Mouse (Mus musculus) thymus, postnatal 10 days (tissue): Measurements from ENCODE around the gene Adam19.

Experiments
- DNase-seq, 2 experiments: peaks; one replicate each; pipeline ENCODE4 v3.0.0; 2021; ENCODE audit warnings: low spot score in 2 of 2

Adam19 gene

DNA sequence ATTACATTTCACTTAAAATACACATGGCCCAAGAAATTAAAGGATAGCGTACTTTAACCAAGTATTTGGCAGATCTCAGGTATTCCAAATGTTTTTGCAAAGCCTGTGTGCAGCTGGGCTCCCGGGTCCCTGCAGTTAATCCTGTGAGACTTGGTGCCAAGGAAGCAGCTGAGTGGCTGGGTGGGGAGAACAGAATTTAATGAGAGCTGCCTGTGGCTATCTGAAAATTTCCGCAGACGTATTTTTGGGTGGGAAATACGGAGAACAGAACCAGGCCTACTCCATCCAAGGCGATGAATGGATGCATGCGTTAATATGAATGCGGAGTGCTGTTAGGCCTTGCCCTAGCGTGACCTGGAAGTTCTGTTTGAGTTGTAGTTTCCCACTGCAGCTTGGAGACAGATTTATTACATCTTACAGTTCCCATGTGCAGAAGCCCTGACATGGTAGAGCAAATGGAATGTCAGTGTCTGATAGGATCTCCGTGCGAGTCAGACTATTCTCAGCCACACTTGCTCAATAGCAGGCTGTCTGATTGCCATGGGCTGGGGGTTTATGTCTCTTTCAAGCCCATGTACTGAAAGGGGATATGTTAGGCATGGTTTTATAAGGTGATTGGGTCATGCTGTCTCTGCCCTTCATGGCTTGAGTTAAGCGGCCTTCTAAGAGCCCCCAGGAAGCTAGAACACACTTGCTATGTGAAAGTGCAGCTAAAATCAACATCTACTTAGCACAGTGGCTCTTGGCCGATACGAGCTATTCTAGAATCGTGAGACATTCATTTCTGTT, 17.5 kb downstream of the Adam19 start:
- DNase-seq: no peak

DNA sequence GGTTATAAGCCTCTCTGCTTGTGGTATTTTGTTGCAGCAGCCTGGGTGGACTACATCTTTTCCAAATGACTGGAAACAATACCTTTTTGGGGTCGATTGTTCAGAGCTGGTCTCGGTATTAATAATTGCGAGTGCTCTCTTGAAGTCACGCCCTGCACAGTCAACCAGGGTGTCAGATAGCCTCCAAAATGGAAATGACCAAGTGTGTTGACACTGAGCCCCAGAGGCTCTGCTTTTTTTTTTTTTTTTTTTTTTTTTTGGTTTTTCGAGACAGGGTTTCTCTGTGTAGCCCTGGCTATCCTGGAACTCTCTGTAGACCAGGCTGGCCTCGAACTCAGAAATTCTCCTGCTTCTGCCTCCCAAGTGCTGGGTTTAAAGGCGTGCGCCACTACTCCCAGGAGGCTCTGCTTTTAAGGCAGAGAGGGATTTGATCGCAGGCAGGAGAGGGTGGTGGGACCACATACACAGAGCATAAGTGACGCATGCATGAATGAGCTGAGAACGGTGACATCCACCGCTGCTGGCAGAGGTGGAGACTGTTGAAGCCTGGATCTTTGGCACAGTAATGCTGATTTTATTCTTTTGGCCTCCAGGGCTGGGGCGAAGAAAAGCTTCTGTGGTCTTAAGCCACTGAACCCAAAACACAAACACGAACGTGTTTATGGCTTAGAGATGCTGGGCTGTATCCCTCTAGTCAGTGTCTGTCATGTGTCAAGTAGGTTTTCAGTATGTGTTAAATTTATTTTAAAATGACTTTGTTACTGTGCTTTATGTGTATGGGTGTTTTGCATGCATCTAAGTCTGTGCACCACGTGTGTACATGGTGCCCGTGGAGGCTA, 18.3 kb downstream of the Adam19 start:
- no peak for DNase-seq

DNA sequence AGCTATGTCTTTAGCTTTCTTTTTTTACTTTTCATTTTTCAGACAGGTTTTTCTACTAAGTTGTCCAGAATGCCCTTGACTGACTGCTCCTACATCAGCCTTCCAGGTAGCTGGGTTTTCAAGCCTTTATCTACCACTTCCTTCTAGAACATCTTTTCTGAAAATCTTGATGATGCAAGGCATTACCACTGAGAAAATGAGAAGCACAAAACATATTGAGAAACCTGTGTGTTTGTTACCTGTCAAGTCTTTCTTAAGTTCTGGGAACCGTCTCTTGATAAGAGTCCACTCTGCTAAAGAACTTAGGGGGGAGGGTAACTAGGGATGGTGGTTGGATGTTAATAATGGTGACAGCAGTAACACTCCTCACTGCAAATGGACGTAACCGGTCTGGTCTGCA, 19.7 kb downstream of the Adam19 start:
- DNase-seq: no peak

DNA sequence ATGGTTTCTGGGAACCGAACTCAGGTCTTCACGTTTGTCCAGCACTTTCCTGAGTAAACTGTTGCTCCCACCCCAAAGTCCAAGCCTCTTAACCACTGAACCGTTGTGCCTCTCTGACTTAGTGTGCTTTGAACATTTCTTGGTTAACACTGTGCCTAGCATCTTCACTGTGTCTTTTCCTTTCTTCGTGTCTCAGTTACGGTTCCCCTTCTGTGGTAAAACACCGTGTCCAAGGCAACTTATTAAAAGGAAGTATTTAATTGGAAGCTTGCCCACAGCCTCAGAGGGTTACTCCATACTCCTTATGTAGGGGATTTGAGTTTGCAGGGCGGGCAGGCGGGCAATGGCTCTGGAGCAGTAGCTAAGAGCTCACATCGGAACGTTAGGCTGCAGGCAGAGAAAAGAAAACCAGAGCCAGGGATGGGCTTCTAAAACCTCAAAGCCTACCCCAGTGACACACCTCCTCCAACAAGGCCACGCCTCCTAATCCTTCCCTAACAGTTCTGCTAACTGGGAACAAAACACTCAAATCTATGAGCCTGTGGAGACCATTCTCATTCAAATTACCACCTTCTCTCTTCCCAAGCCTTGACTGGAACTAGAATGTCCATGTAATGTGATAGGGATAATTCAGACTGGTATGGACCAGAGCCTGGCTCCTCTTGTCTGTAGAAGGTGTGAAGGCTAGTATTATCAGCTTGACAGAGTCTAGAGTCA, 20.8 kb downstream of the Adam19 start:
- no peak for DNase-seq

DNA sequence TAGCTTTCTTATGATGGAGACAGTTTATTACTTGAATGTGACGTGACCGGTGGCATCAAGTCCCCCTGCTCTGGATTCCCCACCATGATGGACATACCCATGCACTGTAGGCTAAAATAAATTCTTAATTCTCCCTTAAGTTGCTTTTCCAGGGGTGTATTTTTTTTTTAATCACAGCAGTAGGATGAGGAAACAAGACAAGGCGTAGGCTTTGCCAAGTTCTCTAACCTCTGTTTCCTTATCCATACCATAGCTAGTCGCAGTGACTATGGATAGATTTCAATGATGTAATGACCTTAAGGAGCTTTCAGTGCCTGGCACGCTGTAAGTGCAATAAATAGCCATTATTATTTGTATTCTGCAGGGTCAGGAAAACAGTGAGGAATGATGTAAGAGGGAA, 21.5 kb downstream of the Adam19 start:
- no peak for DNase-seq

DNA sequence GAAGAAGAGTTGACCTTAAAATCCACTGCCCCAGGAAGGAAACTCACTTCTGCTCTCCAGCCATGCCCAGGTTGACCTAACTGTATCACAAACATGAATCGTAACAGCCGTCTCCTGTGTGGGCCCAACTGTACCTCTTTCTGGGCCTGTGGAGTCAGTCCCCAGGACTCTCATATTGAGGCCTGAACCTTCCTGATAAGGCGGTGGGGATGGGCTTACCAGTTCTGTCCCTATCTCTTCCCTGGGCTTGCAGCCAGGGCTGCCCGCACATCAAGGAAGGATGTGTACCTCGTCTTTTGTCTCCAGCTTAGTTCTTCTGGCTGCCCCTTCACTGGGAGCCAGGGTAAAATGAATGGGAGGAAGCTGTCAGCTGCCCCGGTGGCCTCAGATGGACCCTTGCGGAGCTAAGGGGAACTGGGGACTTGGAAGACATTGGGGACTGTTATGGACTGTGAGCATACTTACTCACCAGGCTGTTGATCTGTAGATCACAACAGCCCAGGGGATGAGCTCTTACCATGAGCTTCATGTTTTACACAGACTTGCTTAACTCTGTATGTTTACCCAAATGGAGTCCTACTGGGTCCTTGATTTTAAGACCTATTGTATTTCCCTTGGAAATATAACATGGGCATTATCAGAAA, 22.1 kb downstream of the Adam19 start:
- no peak for DNase-seq

DNA sequence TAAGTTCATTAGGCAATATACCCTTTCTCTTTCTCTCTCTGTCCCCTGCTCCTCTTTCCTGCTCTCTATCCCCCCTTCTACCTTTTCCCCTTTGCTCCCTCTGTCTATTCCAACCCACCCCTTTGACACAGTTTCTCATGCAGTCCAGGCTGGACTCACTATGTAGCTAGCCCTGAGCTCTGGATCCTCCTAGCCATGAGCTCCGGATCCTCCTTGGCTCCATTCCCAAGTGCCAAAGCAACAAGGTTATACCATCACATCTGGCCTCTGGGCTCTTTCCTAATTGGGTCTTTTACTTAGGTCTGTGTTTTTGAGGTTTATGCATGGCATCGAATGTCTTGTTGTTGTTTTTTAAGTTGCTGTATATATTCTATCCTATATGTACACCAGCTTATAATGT, 25.3 kb downstream of the Adam19 start:
- DNase-seq: no peak

DNA sequence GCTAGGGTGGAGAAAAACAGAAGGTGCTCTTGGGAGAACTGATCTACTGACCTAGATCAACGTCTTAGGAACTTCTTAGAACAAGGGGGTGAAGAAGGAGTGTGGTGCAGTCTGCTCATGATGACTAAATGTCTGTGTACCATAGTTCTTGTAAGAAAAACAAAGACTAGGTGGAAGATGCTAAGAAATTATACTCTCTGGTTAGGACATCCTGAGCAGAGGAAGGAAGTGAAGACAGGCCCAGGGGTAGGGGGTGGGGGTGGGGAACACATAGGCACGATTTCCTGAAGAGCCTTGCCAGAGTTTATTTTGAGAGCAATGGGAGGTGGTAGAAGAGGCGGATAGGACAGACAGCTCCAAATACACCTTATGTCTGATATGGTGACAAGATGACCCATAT, 27.6 kb downstream of the Adam19 start:
- DNase-seq: no peak

DNA sequence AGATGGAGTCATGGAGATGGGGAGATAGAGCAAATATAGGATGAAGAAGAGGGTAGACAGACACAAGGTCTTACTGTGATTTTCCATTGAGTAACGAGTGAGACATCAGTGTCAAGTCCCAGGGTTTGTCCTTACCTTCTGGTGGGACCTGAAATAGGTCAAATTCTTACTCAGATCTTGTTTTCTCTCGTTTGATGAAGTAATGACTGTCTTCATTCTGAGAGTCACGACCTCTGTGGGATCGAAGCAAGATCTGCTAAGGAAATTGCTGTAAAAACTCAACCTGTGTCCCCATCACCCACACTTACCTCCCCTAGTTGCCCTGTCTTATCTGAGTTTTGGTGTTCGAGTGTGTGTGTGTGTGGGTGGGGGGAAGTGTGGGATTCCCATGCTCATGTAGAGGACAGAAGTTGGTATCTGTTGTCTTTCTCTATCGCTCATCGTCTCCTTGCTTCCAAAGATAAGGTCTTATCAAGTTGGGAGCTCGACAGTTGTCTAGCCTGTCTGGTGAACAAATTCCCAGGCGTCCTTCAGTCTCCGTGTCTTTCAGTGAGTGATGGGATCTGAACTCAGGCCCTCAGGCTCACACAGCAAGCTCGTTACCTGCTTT, 28.1 kb downstream of the Adam19 start:
- no peak for DNase-seq

DNA sequence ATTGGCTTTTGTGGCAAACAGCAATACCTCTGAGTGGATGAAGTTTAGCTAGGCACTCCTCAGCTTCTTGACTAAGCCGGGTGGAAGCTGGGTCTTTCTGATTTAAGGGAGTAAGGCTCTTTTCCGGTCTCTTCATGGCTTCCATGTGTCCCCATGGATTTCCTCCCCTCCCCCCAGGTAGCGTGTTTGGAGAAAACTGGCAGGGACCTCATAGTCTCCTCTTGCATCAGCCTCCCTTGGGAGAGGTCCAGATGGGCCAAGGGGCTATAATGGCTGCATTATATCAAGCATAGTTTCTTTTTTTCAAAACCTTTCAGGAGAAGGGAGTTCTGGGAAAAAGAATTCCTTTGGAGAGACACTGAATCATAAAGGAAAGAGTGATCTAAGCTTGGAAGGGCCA, 28.8 kb downstream of the Adam19 start:
- no peak for DNase-seq

DNA sequence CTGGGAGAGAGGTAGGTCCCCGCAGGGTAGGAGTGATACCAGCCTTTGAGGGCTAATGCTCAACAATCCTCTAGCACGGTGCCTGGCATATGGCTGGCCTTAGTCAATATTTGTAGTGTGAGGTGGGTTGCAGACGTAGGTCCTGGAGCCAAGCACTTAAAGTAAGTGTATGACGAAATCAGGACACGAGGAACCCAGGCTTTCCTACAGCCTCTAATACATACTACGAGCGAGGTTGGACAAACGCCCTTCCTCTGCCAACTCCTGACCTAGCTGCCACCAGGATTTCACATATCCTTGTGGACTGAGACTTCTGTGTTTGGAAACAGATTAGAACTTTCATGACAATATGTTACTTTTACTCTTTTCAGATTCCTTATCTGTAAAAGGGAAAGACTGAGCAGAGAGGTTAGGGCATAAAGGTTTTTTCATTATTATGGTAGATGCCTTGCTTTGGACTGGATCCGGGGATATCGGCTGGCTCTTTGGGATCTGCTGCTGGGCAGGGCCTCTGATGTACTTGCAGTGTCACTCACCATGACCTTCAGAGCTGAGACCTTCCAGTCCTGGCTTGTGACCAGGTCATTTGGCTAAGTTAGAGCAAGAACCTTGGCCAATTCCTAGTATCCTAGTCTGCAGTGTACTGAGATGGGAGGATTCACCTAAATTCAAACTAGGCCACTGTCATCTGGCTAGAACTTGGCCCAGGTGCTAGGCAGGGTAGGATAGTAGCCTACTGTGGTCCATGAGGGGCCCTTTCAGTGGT, 29.8 kb downstream of the Adam19 start:
- DNase-seq: no peak

DNA sequence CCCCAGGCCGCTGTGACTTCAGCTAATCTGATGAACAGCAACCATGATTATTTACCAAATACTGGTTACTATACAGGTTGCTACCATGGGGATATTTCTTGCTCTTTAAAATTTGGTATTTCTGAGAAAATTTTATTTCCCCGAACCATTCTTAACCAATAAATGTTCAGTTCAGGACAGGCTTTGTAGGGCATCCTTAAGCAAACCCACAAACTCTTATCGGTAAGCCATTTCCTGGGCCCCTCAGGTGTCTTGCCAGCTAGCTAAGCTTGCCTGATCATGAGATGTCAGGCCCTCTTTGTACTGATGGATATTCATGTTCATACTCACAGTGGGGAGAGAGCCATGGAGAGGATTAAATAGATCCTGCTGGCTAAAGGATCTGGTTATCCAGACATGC, 30.7 kb downstream of the Adam19 start:
- DNase-seq: peak; percentile 30 to 32

DNA sequence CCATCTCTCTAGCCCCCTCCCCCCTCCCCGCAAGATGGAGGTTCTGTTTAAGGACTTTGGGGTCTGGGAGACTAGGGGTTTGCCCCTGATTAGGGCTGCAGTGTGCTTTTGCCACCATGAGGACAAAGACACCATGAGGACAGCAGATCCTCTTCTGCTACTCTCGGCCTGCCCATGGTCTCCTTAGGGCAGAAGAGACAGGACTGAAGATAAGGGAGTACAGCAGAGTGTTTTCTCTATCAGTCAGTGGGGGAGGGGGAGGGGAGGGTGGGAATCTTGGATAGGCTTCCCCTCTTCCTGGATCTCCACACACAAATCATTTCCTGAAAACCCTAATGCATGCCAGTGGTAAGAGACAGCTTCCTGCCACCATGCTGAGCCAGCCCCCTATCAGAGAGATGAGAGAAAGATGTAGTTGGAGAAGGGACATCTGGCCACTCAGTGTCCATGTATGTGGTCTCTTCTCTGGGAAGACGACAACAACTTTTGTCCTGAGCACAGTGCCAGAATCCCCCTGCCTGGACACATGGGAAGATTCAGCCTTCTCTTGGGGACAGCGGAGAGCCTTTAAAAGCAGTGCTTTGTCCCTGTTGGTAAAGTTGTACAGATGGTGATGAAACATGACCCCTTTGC, 33.4 kb downstream of the Adam19 start:
- no peak for DNase-seq

DNA sequence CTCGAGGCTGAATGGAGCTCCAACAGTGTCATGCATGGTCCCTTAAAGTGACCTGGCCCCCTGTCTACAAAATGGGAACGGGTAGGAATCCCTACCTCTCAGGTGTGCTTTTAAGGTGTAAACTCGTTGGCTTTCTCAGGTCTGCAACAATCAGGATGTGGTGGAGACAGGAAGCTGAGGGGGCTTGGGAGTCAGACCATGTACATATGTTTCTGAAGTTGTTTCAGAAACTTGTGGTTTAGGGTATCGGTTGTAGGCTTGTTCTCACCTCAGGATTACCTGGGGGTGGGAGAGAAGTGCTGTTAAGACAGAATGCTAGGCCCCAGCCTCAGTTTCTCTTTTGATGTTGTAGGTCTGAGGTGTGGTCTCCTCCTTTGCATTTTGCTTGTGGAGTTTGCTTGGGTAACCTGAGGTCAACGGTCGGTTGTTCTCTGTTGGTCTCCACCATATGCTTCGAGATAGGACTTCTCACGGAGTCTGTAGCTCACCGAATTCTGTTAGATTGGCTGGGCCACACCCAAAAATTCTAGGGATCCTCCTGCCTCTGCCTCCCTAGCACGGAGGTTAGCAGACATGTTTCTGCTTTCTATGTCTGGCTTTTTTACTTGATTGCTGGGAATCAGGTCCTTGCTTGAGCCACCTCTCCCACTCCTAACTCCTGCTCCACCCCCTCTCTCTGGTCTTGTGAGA, 34.4 kb downstream of the Adam19 start:
- peak; percentile 45 to 56 for DNase-seq

DNA sequence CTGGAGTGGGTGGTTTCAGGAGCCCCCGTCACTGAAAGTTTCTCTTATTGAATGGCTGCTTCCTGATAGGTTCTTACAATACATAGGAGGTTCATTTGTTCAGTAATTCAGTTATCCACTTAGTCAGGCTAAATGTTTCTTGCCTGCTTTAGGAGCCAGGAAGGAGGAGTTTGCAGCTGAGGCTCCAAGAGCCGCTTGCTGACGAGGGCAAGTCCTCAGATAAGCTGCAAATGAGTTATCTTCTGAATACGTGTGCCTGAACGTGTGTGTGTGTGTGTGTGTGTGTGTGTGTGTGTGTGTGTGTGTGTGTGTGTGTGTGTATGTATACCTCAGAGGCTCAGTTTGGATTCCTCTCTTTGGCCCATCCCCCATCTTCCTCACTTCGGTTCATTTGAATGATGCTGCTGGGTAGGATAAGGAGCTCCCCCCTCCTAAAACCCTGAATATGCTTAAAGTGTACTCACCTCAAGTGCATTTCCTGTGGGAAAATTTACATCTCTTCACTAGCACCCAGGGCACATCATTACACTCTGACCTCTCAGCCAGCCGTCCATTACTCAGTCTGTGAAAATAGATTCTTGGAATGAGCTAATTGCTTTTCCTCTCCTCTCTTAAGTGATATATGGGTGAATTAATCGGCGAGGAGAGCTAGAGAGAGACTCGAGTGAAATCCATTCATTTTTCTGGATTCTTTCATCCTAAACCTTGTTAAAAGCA, 35.3 kb downstream of the Adam19 start:
- DNase-seq: no peak

DNA sequence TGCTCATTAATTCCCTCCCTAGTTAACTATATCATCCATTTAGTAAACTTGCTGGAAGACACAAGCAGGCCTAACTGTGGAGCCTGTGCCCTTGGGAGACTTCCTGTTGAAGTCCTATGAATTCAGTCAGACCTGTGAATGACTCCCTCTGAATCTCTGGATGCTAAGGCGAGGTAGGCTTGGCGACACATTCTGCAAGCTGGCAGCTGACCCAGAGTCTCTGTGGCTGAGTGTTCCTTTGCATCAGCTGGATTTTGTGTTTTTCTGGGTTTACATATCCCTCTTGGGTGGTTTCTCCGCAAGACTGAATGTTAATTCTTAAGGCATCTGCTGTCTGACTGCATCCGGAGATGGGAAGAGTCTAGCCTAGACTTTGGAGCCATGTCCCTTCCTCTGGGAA, 36.3 kb downstream of the Adam19 start:
- no peak for DNase-seq

DNA sequence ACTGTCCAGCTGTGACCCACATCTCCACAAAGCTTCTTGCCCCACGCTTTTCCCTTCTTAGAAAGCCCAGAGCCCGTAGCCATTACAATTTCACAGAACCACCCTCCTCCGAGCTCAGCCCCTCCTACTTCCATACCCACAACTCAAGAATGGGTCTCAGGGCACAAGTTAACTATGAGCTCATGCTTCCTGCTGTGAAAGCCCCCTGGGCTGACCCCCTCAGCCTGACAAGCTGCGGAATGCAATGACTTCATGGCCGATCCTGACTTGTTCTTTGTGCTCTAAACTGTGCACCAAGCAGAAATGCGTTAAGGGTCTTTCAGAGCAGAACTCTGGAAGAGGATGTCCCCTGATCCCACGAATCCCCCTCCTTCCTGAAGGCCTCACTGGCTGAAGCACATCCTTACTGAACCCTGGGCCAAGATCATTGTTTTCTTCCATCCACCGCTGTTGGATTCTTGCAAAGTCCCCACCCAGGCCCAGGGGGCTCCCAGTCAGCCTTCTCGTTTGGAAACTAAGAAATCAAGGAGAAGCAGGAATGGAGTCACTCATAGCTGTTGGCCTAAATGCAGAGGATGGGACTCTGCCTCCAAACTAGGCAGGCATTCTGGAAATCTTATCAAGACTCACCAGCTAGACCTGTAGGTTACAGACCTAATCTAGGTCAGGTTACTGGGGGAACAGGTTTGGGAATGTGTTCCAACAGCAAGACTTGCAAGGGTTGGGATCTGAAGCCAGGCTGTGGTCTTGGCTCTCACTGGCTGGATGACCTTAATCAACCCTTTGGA, 39.9 kb downstream of the Adam19 start:
- DNase-seq: no peak

DNA sequence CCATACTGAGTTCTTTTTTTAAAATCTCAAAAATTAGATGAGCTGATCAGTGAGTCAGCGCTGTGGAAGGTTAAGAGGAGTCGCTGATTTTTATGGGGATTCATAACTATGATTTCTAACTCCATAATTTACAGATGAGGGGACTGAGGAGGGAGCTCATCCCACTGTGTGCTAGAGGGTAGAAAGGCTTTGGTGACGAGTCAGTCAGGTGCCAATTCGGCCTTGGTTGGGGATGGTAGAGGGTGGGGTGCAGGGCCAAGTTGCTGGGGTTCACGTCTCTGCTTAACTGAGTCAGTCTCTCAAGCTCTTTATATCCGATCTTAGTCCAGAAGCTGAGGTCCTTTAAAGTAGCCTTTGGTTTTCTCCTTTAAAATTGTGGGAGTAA, 40.5 kb downstream of the Adam19 start:
- no peak for DNase-seq
